In genomic region chr12:82588846-82589630, GRCm38 (mm10) we compare ENCODE assay signal across 11 mouse cellular contexts. TPM values are rescaled to one million over a fixed set of nuclear protein-coding genes. Genes with fewer than 3 reads are reported as not detected.
A peak's percentile ranks its signal among the peaks of the same experiment; 100 is the strongest.
DNase-seq lines count a peak whose midpoint lies in the region; ATAC-seq and TF ChIP-seq lines count a peak whose summit lies in the region.
"Had no signal": no experiment of that assay in that cellular context is flagged by ENCODE, and none has a peak within 500 bp of the region (broad histone marks: within the 10 kb centered on the region; RNA-seq: fewer than 3 reads in every experiment).

No protein-coding gene starts in this region.

- peak overlapping the region; percentile 36; the same call in 1 of the 2 replicates for H3K4me3 ChIP-seq in heart, embryonic 10.5 days
- no peak overlapping the region for H3K4me3 ChIP-seq in kidney, postnatal 0 days (replicated peaks; ENCODE audit: low read depth, low read length)
- H3K4me3 ChIP-seq in kidney, embryonic 16.5 days (ENCODE audit: low read length), result no peak overlapping the region
- H3K4me3 ChIP-seq in hindbrain, embryonic 12.5 days, result no peak overlapping the region
- H3K4me3 ChIP-seq in hindbrain, postnatal 0 days (ENCODE audit: low read length), result no peak overlapping the region
- H3K4me3 ChIP-seq: liver, embryonic 13.5 days; myocyte had no signal

- H3K9me3 ChIP-seq in heart, embryonic 10.5 days, result no peaks in the 10 kb centered on the region
- no peaks in the 10 kb centered on the region for H3K9me3 ChIP-seq in kidney, postnatal 0 days (replicated peaks; ENCODE audit: low read length)
- H3K9me3 ChIP-seq in kidney, embryonic 16.5 days (ENCODE audit: low read length), result peaks cover 6% of the 10 kb centered on the region
- 0 out of 2 replicates have a peak, but pooled peaks cover 4% of the 10 kb centered on the region for H3K9me3 ChIP-seq in hindbrain, embryonic 12.5 days (replicated peaks)
- no peaks in the 10 kb centered on the region for H3K9me3 ChIP-seq in hindbrain, postnatal 0 days (ENCODE audit: low read length)

- 19% methylated on average over 19 of the region's 19 CpGs for WGBS in heart, embryonic 10.5 days
- WGBS in kidney, postnatal 0 days, result 31% methylated on average over 18 of the region's 19 CpGs
- 33% methylated on average over 18 of the region's 19 CpGs for WGBS in kidney, embryonic 16.5 days
- WGBS in hindbrain, embryonic 12.5 days, result 30% methylated on average over 18 of the region's 19 CpGs
- 19% methylated on average over 18 of the region's 19 CpGs for WGBS in hindbrain, postnatal 0 days

- H3K27ac ChIP-seq in heart, embryonic 10.5 days, result peak overlapping the region; percentile 78
- H3K27ac ChIP-seq in kidney, postnatal 0 days, result peak overlapping the region; percentile 31; the same call in 1 of the 2 replicates
- H3K27ac ChIP-seq in kidney, embryonic 16.5 days (ENCODE audit: low read length), result no peak overlapping the region
- no peak overlapping the region for H3K27ac ChIP-seq in hindbrain, embryonic 12.5 days
- H3K27ac ChIP-seq in hindbrain, postnatal 0 days, result no peak overlapping the region
- H3K27ac ChIP-seq: liver, embryonic 13.5 days had no signal

- TF ChIP-seq CTCF in kidney, postnatal 0 days (IDR thresholded peaks at IDR 0.05; ENCODE audit: low read depth), result no peak
- no peak for TF ChIP-seq CTCF in hindbrain, postnatal 0 days (IDR thresholded peaks at IDR 0.05; ENCODE audit: low read depth)

- no peak overlapping the region for H3K9ac ChIP-seq in kidney, postnatal 0 days (ENCODE audit: low read depth, low read length)
- no peak overlapping the region for H3K9ac ChIP-seq in kidney, embryonic 16.5 days (replicated peaks; ENCODE audit: low read length)
- H3K9ac ChIP-seq in hindbrain, embryonic 12.5 days, result no peak overlapping the region
- H3K9ac ChIP-seq in hindbrain, postnatal 0 days (replicated peaks; ENCODE audit: low read length), result no peak overlapping the region
- H3K9ac ChIP-seq: liver, embryonic 13.5 days had no signal

- peaks cover 22% of the 10 kb centered on the region for H3K4me1 ChIP-seq in heart, embryonic 10.5 days
- H3K4me1 ChIP-seq in kidney, postnatal 0 days (replicated peaks; ENCODE audit: insufficient read depth, low read length), result 0 out of 2 replicates have a peak, but pooled peaks cover 13% of the 10 kb centered on the region
- peaks cover 26% of the 10 kb centered on the region for H3K4me1 ChIP-seq in kidney, embryonic 16.5 days (ENCODE audit: insufficient read depth, low read length)
- H3K4me1 ChIP-seq in hindbrain, embryonic 12.5 days, result peaks cover 15% of the 10 kb centered on the region; the same call in 1 of the 2 replicates
- H3K4me1 ChIP-seq in hindbrain, postnatal 0 days (ENCODE audit: insufficient read depth, low read length), result no peaks in the 10 kb centered on the region
- H3K4me1 ChIP-seq: liver, embryonic 13.5 days had no signal

- no peak overlapping the region for H3K4me2 ChIP-seq in kidney, postnatal 0 days (ENCODE audit: low read length)
- no peak overlapping the region for H3K4me2 ChIP-seq in kidney, embryonic 16.5 days (replicated peaks; ENCODE audit: low read depth, low read length)
- peak overlapping the region; percentile 27; the same call in 1 of the 2 replicates for H3K4me2 ChIP-seq in hindbrain, embryonic 12.5 days (replicated peaks)
- H3K4me2 ChIP-seq in hindbrain, postnatal 0 days (ENCODE audit: low read depth, low read length), result peak overlapping the region; percentile 21; the same call in 1 of the 2 replicates
- H3K4me2 ChIP-seq: liver, embryonic 13.5 days had no signal

- no peaks in the 10 kb centered on the region for H3K27me3 ChIP-seq in heart, embryonic 10.5 days (ENCODE audit: insufficient read depth, poor library complexity, severe bottlenecking)
- H3K27me3 ChIP-seq in kidney, postnatal 0 days (ENCODE audit: insufficient read depth, low read length), result no peaks in the 10 kb centered on the region
- no peaks in the 10 kb centered on the region for H3K27me3 ChIP-seq in kidney, embryonic 16.5 days (ENCODE audit: insufficient read depth, low read length)
- H3K27me3 ChIP-seq in hindbrain, embryonic 12.5 days, result no peaks in the 10 kb centered on the region
- no peaks in the 10 kb centered on the region for H3K27me3 ChIP-seq in hindbrain, postnatal 0 days (ENCODE audit: insufficient read depth, low read length)
- H3K27me3 ChIP-seq: liver, embryonic 13.5 days had no signal

- no peaks in the 10 kb centered on the region for H3K36me3 ChIP-seq in heart, embryonic 10.5 days
- H3K36me3 ChIP-seq in kidney, postnatal 0 days (ENCODE audit: insufficient read depth, low read length), result no peaks in the 10 kb centered on the region
- H3K36me3 ChIP-seq in kidney, embryonic 16.5 days (ENCODE audit: insufficient read depth, low read length), result no peaks in the 10 kb centered on the region
- H3K36me3 ChIP-seq in hindbrain, embryonic 12.5 days, result no peaks in the 10 kb centered on the region
- no peaks in the 10 kb centered on the region for H3K36me3 ChIP-seq in hindbrain, postnatal 0 days (ENCODE audit: insufficient read depth, low read length)
- H3K36me3 ChIP-seq: liver, embryonic 13.5 days had no signal

- no peak for DNase-seq in heart, embryonic 10.5 days (ENCODE audit: low spot score)
- DNase-seq in heart, postnatal 4 days, result no peak
- DNase-seq in kidney, postnatal 0 days (ENCODE audit: low spot score), result no peak
- peak; percentile 35 for DNase-seq in hindbrain, postnatal 0 days (ENCODE audit: low spot score)
- DNase-seq in thymus, postnatal 4 days, result no peak
- DNase-seq: cerebellum, adult 9-11 months; liver, embryonic 13.5 days; lung, postnatal 4 days had no signal

- no peak for ATAC-seq in kidney, postnatal 0 days (replicated peaks; ENCODE audit: low FRiP score, low read depth)
- ATAC-seq in kidney, embryonic 16.5 days (ENCODE audit: low FRiP score, low TSS enrichment), result no peak
- 0 out of 2 replicates have a peak, but pooled peaks have one; percentile 16 for ATAC-seq in hindbrain, embryonic 12.5 days (ENCODE audit: low FRiP score)
- ATAC-seq in hindbrain, postnatal 0 days, result 0 out of 2 replicates have a peak, but pooled peaks have one; percentile 40

RNA-seq across cellular contexts. Expression of gene Rgs6, which starts 0.9 kb away (rescaled TPM):
- 8.3 and 11.2 TPM in 2 replicates for polyA plus RNA-seq in heart, embryonic 10.5 days (2016; fragmentation: Nextera tagmentation; extraction: Ambion mirVana)
- total RNA-seq in heart, postnatal 4 days (2021), result 10 to 100 TPM; 20.8 to 21.5 TPM
- polyA plus RNA-seq in kidney, postnatal 0 days (2015; fragmentation: Nextera tagmentation; extraction: Ambion mirVana), result 2.2 and 2.9 TPM in 2 replicates
- 2.6 and 2.7 TPM in 2 replicates for polyA plus RNA-seq in kidney, embryonic 16.5 days (2015; fragmentation: Nextera tagmentation; extraction: Ambion mirVana)
- 2.4 and 3.1 TPM in 2 replicates for polyA plus RNA-seq in hindbrain, embryonic 12.5 days (2016; fragmentation: Nextera tagmentation; extraction: Ambion mirVana)
- total RNA-seq in hindbrain, postnatal 0 days (2014; rRNA removed), result 14.3 and 17.8 TPM in 2 replicates
- polyA plus RNA-seq in hindbrain, postnatal 0 days (2015; fragmentation: Nextera tagmentation; extraction: Ambion mirVana), result 11.6 and 16.4 TPM in 2 replicates
- polyA plus RNA-seq: myocyte had no signal

Comparison
In these comparisons a context has a peak if more than half of its experiments do, and no peak if none do; other contexts are left out.
1. H3K27ac ChIP-seq: peak in heart, embryonic 10.5 days (single experiment) and kidney, postnatal 0 days (single experiment); none in kidney, embryonic 16.5 days (single experiment), hindbrain, embryonic 12.5 days (single experiment) and hindbrain, postnatal 0 days (single experiment).
2. ATAC-seq: peak in hindbrain, embryonic 12.5 days (single experiment) and hindbrain, postnatal 0 days (single experiment); none in kidney, postnatal 0 days (single experiment) and kidney, embryonic 16.5 days (single experiment).
3. H3K4me2 ChIP-seq: peak in hindbrain, embryonic 12.5 days (single experiment) and hindbrain, postnatal 0 days (single experiment); none in kidney, postnatal 0 days (single experiment) and kidney, embryonic 16.5 days (single experiment).